Mouse (Mus musculus): Measurements from ENCODE around the gene Naglu.

DNA sequence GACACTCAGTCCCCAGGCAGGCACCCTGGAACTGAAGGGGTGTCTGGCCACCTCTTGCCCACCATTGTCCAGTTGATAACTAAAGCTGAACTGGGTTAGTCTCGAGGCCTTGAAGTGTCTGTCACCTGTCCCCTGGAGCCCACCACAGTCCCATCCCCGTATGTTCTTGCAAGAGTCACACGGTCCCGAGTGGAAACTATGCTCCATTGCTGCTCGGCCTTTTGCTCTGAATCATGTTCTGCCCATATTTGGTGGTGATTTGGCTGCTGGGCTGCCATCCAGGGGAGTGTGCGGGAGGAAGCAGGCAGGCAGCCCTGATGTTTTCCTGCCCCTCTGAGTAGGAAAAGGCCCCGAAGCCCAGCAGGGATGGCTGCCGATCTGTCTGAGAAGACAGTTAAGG is 9.7 kb upstream of the Naglu start:
- TF ChIP-seq UBTF (IDR thresholded peaks at IDR 0.05; ENCODE audit: low read depth, low read length) (no peak), USF1 (IDR thresholded peaks at IDR 0.05; ENCODE audit: low read depth, low read length) (no peak), POLR2A (IDR thresholded peaks at IDR 0.05; ENCODE audit: low read depth, low read length) (no peak), NRF1 (IDR thresholded peaks at IDR 0.05; ENCODE audit: low read depth, low read length) (no peak), CHD2 (IDR thresholded peaks at IDR 0.05; ENCODE audit: low read length) (no peak), ZKSCAN1 (IDR thresholded peaks at IDR 0.05; ENCODE audit: borderline replicate concordance, low read depth, low read length) (no peak), CTCF (conservative IDR thresholded peaks at IDR 0.05 in 1 of 2, IDR thresholded peaks at IDR 0.05 in 1 of 2; ENCODE audit: low read depth in 2 of 2, low read length in 2 of 2) (no peak), RAD21 (IDR thresholded peaks at IDR 0.05; ENCODE audit: low read depth, low read length) (no peak), E2F4 (IDR thresholded peaks at IDR 0.05; ENCODE audit: insufficient replicate concordance, low read depth, low read length) (no peak), ELF1 (IDR thresholded peaks at IDR 0.05; ENCODE audit: low read depth, low read length) (no peak)
